Mouse (Mus musculus): ENCODE measurements at regions not wholly inside any gene's neighbourhood (a gene's known extent, or its start where the extent isn't known, plus 50 kb on each side); places are given as distances from the start of the nearest gene placed in this dataset.
"Not testable (repeated sequence)": the region's sequence is repeated elsewhere in the genome, so short reads cannot be mapped to it uniquely, and the experiment has no call there.

DNA sequence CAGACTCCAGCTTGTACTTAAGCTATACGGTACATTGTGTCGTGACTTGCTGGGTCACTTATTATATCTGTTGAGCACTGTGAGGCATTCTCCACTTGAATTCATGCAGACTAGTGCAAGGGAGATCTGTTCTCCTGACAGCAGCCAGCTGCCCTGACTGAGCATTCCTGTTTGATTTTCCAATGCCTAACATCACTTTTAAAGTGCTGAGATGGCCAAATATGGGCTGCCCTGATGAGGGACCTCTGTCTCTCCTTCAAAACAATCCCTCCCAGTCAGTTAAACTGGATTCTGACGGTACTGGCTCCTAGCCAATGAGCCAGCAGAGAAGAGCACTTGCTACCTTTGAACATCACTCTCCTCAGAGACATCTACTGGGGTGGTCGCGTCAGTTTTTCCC, 57.6 kb upstream of the Lekr1 start:
- no peaks in the 10 kb centered on the region for H3K9me3 ChIP-seq (ENCODE audit: control insufficient read depth, low read length)
- peaks cover 5 to 16% of the 10 kb centered on the region in 2 experiments; a peak in 3 of 4 replicates for H3K4me1 ChIP-seq (ENCODE audit: control insufficient read depth in 2 of 2, insufficient read depth in 2 of 2, low read length in 2 of 2)
- H3K36me3 ChIP-seq (ENCODE audit: control insufficient read depth, insufficient read depth, low read length) = no peaks in the 10 kb centered on the region
- H3K27me3 ChIP-seq (ENCODE audit: control insufficient read depth, insufficient read depth, low read length) = no peaks in the 10 kb centered on the region
- no peak overlapping the region for H3K4me3 ChIP-seq (ENCODE audit: control insufficient read depth in 1 of 2, insufficient read depth in 1 of 2, low read depth in 1 of 2, low read length in 2 of 2)
- WGBS = 23% methylated on average over 5 of the region's 5 CpGs
- H3K9ac ChIP-seq (ENCODE audit: low read length) = no peak overlapping the region; the same call in 1 of the 2 replicates
- ATAC-seq (ENCODE audit: insufficient number of reproducible peaks, insufficient read depth, low FRiP score, low read depth) = no peak
- H3K27ac ChIP-seq (replicated peaks in 1 of 2; ENCODE audit: control insufficient read depth in 1 of 2, insufficient read depth in 1 of 2, low read depth in 2 of 2, low read length in 2 of 2) = peak overlapping the region in 1 of 2 experiments; percentile 16; a peak in 2 of 4 replicates
- 0 out of 2 replicates have a peak overlapping the region, but pooled peaks have one; percentile 6 for H3K4me2 ChIP-seq (ENCODE audit: low read length)

GRCm38 (mm10) chr3:65611712-65612111, 54.3 kb upstream of the Lekr1 start:
- no peak for ATAC-seq (ENCODE audit: insufficient number of reproducible peaks, insufficient read depth, low FRiP score, low read depth)
- 72% methylated on average over 3 of the region's 3 CpGs for WGBS
- no peak overlapping the region for H3K27ac ChIP-seq (replicated peaks in 1 of 2; ENCODE audit: control insufficient read depth in 1 of 2, insufficient read depth in 1 of 2, low read depth in 2 of 2, low read length in 2 of 2)

DNA sequence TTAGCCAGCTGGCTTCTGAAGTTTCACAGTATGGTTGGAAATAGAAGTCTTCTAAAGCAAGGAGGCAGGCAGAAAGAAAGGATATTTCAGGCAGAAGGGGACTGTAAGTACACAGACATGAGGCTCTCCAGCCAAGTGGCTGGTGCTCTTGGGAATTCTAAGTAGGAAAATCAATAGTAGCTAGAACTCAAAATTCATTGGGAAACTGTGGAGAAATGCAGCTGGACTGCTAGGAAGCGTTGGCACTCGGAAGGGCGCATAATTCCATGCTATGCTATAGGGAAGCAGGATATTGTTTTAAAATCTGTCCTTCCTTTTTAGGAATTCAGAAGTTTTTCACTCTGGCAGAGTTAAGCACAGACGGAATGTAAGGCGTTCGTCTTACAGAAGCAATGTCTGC, 53.6 kb upstream of the Lekr1 start:
- no peak overlapping the region for H3K4me2 ChIP-seq (ENCODE audit: low read length)
- H3K36me3 ChIP-seq (ENCODE audit: control insufficient read depth, insufficient read depth, low read length) = no peaks in the 10 kb centered on the region
- no peaks in the 10 kb centered on the region for H3K9me3 ChIP-seq (ENCODE audit: control insufficient read depth, low read length)
- ATAC-seq (ENCODE audit: insufficient number of reproducible peaks, insufficient read depth, low FRiP score, low read depth) = no peak; the same call in 1 of the 2 replicates
- no peaks in the 10 kb centered on the region for H3K27me3 ChIP-seq (ENCODE audit: control insufficient read depth, insufficient read depth, low read length)
- H3K27ac ChIP-seq (replicated peaks in 1 of 2; ENCODE audit: control insufficient read depth in 1 of 2, insufficient read depth in 1 of 2, low read depth in 2 of 2, low read length in 2 of 2) = no peak overlapping the region
- H3K4me1 ChIP-seq (ENCODE audit: control insufficient read depth in 2 of 2, insufficient read depth in 2 of 2, low read length in 2 of 2) = peaks cover 5 to 11% of the 10 kb centered on the region in 2 experiments; a peak in 2 of 4 replicates
- H3K9ac ChIP-seq (ENCODE audit: low read length) = no peak overlapping the region
- WGBS = 66% methylated on average over 6 of the region's 6 CpGs
- no peak overlapping the region for H3K4me3 ChIP-seq (ENCODE audit: control insufficient read depth in 1 of 2, insufficient read depth in 1 of 2, low read depth in 1 of 2, low read length in 2 of 2)

More at GRCm38 (mm10) chr3:65611712-65612111, 54.3 kb upstream of the Lekr1 start:
- H3K27me3 ChIP-seq (ENCODE audit: control insufficient read depth, insufficient read depth, low read length) = no peaks in the 10 kb centered on the region
- no peak overlapping the region for H3K4me3 ChIP-seq (ENCODE audit: control insufficient read depth in 1 of 2, insufficient read depth in 1 of 2, low read depth in 1 of 2, low read length in 2 of 2)
- peaks cover 5 to 11% of the 10 kb centered on the region in 2 experiments; a peak in 2 of 4 replicates for H3K4me1 ChIP-seq (ENCODE audit: control insufficient read depth in 2 of 2, insufficient read depth in 2 of 2, low read length in 2 of 2)
- H3K4me2 ChIP-seq (ENCODE audit: low read length) = no peak overlapping the region
- no peaks in the 10 kb centered on the region for H3K9me3 ChIP-seq (ENCODE audit: control insufficient read depth, low read length)
- no peak overlapping the region for H3K9ac ChIP-seq (ENCODE audit: low read length)
- H3K36me3 ChIP-seq (ENCODE audit: control insufficient read depth, insufficient read depth, low read length) = no peaks in the 10 kb centered on the region

GRCm38 (mm10) chr3:65612968-65613367, 53.1 kb upstream of the Lekr1 start:
- H3K4me2 ChIP-seq (ENCODE audit: low read length) = no peak overlapping the region
- no peaks in the 10 kb centered on the region for H3K9me3 ChIP-seq (ENCODE audit: control insufficient read depth, low read length)
- no peak for ATAC-seq (ENCODE audit: insufficient number of reproducible peaks, insufficient read depth, low FRiP score, low read depth)
- no peaks in the 10 kb centered on the region for H3K27me3 ChIP-seq (ENCODE audit: control insufficient read depth, insufficient read depth, low read length)
- H3K4me3 ChIP-seq (ENCODE audit: control insufficient read depth in 1 of 2, insufficient read depth in 1 of 2, low read depth in 1 of 2, low read length in 2 of 2) = no peak overlapping the region
- H3K27ac ChIP-seq (replicated peaks in 1 of 2; ENCODE audit: control insufficient read depth in 1 of 2, insufficient read depth in 1 of 2, low read depth in 2 of 2, low read length in 2 of 2) = no peak overlapping the region
- H3K4me1 ChIP-seq (ENCODE audit: control insufficient read depth in 2 of 2, insufficient read depth in 2 of 2, low read length in 2 of 2) = peaks cover 5 to 8% of the 10 kb centered on the region in 2 experiments; a peak in 2 of 4 replicates
- H3K36me3 ChIP-seq (ENCODE audit: control insufficient read depth, insufficient read depth, low read length) = no peaks in the 10 kb centered on the region
- whole genome bisulfite sequencing = 70% methylated on average over 6 of the region's 6 CpGs
- H3K9ac ChIP-seq (ENCODE audit: low read length) = no peak overlapping the region

- H3K36me3 ChIP-seq (ENCODE audit: control insufficient read depth, insufficient read depth, low read length); H3K4me1 ChIP-seq (ENCODE audit: control insufficient read depth in 2 of 2, insufficient read depth in 2 of 2, low read length in 2 of 2); H3K27me3 ChIP-seq (ENCODE audit: control insufficient read depth, insufficient read depth, low read length); ATAC-seq (ENCODE audit: insufficient number of reproducible peaks, insufficient read depth, low FRiP score, low read depth); H3K4me2 ChIP-seq (ENCODE audit: low read length); H3K27ac ChIP-seq (replicated peaks in 1 of 2; ENCODE audit: control insufficient read depth in 1 of 2, insufficient read depth in 1 of 2, low read depth in 2 of 2, low read length in 2 of 2); H3K4me3 ChIP-seq (ENCODE audit: control insufficient read depth in 1 of 2, insufficient read depth in 1 of 2, low read depth in 1 of 2, low read length in 2 of 2); H3K9ac ChIP-seq (ENCODE audit: low read length); H3K9me3 ChIP-seq (ENCODE audit: control insufficient read depth, low read length): not testable (repeated sequence)
- WGBS = 82% methylated on average over 8 of the region's 8 CpGs
Measured at GRCm38 (mm10) chr3:65614901-65615300, 51.1 kb upstream of the Lekr1 start.
